Mouse (Mus musculus): ENCODE measurements at regions not wholly inside any gene's neighbourhood (a gene's known extent, or its start where the extent isn't known, plus 50 kb on each side); places are given as distances from the start of the nearest gene placed in this dataset.

DNA sequence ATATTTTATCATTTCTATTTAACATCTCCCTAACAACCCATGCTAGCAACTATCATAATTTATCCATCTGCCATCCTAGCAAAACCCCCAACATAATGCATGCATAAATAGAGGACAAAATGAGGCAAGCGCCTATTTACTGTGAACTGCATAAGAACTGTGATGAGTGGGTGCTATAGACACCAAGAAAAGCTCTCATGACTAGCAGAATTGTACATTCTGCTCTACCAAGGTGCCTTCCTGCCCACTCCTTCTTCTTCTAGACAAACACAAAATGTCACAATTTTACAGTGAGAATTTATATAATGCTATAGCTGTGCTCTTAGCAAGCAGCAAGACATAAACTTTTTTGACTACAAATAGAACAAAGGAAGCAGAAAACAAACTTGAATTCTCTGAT is 305.9 kb downstream of the Brinp1 start:
- CTCF ChIA-PET: no interaction called here

DNA sequence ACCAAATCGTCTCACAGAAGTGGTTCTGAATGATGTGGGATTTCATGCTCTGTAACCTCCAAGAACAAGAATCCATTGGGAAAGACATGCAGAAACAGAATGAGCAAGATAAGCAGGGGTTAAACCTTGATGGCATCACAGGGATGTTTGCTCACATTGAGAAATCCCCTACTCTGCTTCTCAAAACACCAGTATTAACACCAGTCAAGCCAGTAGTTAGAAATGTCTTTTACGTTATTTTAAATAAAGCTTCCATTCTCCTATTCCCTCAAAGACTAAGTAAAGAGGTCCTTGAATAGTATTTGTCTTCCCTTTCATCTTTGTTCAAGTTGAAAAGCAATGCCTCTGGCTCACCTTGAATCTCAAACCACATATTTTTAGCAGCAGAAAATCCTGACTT is 320.9 kb downstream of the Brinp1 start:
- CTCF ChIA-PET: no interaction called here

DNA sequence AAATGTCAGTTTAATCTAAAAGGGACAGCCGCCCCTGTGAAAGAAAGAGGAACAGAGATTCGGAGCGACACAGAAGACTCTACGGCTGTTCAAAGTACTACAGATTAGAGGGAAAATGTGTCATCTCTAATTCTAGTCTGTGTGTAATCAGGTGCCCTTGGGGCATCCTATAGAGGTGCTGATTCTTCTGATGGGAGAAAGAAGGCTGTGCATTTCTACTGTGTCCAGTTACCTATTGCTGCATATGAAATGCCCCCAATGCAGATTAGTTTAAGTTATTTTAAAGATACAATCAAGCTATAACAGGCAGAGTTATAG is 330.2 kb downstream of the Brinp1 start:
- CTCF ChIA-PET: no interaction called here

DNA sequence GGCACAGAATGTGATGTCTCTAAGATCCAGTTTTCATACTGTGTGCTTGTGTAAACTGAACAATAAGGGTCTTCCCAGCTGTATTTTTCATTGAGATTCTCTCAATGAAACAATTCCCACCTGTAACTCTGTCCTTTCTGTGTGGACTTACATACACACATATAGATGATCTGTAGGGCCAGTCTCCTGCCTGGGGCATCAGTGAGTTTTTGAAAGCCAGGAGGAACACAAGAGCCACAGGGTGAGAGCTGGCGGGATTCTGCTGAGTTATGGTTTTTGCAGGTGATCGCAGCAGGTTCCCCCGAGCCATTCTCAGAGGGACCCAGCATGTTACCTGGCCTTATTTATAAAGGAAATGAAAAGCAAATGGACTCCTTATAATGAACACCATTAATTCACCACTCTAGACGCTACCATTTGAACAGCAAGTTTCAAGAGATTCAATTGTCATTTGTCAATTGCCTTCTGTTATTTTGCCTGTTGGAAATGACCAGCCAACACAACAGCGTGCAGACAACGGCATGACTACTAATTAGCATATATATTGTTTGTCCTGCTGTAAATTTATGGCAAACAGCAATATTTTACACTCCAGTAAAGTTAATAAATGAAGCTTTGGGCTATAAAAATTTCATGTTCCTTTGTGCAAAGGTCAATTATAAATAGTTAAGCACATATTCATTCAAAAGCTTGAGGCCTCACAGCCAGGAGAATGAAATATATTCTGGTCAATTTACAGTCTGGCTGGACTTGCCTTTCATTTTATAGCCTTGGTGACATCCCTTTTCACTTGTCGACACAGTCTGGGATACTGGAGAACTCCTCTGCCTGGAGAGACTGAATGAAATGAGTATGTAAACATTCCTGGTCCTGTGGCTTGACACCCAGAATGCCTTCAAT is 330.8 kb downstream of the Brinp1 start:
- CTCF ChIA-PET: no interaction called here

DNA sequence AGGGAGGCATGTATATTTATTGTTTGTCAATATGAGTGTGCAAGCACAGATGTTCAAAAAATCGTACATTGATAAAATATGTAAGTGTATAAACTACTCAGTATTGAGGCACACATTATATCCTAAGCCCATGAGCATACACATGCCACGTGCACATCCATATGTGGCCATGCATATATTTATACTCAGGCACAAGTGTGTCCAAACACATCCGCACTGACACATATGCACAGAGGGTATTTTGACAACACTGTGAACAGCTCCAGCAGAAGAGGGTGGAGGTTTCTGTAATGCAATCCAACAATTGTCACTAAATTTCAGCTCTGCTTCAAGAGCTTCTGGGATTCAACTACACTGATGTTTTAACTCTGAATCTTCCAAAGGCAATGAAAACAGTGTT is 333.6 kb downstream of the Brinp1 start:
- CTCF ChIA-PET: no interaction called here

DNA sequence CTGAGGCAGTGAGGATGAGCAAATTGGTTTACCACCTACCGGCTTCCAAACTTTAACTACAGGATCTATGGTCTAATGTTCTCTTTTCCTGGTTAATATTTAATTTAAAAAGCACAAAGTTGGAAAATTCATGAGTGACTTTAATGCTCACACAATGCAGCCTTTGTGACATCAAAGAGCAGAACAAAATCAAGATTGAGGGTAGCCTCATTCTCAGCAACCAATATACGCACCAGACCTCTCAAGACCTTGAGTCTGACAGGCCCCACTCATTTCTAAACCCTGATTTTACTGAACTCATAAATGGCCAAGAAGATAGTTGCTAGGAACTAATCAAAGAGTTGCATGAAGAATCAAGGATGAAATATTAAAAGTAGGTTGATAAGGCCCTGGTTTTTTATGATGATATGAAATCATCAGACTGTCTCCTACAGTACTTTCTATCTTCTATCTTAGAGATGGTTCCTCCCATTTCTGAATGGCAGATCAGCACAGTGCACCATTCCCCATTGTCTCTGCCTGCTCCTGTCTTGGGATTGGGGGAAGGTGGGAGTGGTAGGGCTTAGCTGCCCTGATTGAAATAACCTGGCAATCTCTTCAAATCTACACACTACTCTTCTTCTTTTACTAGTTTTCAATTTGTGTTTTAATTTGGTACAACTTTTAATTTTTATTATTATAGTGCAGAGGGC is 338.3 kb downstream of the Brinp1 start:
- CTCF ChIA-PET: no interaction called here

DNA sequence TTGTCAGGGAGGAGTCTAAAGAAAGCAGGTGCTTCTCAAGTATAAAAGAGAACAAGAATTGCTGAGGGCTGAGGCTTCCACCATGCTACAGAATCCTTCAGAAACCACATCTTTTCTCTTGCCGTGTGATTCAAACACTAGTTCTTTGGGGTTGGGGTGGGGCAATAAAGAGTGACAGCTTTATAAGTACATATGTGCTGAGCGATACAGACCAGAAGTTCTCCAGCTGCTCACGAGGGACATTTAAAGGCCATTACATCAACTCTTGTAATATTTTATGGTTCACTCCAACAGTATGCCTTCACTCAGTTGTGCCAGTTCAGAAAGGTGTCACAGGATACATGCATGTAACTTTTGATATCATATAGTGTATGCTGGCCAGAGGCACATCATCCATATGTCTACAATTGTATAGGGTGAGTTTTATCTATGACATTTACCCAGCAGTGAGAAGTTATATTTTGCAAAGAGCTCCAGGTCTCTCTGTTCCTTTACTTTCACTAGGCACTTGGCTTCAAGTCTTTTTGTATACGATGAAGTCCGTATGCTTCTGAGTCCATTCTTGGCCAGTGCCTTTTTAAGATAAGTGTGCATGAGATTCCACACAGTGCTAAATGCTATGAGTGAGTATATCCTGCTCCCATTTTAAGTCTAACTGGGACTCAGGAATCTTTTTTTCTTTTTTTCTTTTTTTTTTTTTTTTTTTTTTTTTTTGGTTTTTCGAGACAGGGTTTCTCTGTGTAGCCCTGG is 341.8 kb downstream of the Brinp1 start:
- CTCF ChIA-PET: no interaction called here

DNA sequence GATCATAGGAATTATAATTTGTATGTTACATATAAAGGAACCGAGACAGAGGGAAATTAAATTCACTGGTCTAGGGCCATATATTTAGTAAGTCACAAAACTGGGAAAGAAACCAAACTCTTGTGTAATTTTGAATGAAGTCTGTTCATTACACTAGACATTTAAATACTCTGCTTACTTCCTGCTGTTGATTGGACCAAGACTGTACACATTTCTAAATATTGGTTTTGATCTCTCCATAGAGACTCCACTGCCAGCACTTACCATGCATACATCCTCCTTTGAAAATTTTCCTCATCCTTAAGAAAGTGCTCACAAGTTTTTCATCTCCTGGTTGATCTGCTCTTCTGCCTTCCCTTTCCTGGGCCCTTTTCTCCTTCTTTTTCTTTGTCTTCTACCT is 358.9 kb downstream of the Brinp1 start:
- CTCF ChIA-PET: no interaction called here

DNA sequence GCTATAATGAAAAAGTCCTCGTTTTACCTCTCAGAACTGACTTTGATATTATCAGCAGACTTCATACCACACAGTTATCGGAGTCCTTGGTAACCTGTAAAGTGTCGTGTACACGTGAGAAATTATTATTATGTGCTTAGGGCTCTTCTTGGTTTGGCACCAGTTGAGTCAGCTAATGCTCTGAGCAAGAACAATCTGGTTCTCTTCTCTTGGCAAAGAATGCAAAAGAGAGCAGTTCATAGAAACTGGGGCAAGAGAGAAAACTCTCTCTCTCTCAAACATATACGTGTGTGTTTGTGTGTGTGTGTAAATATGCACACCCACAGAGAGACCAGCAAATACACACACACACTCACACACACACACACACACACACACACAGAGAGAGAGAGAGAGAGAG is 378.8 kb downstream of the Brinp1 start:
- CTCF ChIA-PET: no interaction called here

DNA sequence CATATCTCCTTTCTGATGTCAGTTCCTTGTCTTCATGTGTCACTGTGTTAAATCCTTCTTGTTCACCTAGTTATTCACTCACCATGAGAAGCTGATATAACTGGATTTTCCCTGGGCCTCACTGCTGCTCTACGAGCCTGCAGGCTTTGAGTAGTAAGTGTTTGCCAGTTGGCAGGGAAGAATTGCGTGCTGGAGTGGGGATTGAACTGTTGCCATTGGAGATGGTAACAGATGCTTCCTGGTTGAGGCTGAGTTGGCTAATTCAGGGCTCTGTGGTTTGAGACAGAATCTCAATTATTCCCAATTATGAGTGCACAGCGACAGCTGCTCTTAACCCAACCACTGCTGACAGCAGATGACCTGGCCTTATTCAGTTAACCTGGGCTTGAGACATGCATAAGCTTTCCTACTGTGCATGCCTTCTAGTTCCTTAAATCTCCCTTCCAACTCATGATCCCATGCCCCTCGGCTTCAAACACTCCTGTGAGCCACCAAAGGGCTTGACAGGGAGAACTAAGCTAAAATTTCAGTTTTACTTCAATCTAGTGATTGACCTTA is 379.5 kb downstream of the Brinp1 start:
- CTCF ChIA-PET: no interaction called here

DNA sequence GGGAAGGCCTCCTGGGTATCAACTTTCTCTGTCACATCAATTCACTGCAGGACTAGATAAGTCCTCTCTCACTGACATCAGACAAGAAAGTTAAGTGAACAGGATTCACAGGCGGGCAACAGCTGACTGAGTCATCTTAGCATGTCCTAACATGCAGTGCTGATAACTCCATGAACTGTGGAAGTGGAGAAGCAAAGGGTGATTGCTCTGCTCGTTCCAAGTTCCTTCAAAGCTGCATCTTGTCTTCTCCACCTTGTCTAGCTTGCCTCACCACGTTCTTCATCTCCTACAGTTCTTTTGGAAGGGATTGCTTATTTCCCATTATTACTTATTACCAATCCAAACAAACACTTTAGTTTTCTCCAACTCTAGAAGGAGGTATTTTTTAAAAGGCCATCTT is 380.9 kb downstream of the Brinp1 start:
- CTCF ChIA-PET: no interaction called here

DNA sequence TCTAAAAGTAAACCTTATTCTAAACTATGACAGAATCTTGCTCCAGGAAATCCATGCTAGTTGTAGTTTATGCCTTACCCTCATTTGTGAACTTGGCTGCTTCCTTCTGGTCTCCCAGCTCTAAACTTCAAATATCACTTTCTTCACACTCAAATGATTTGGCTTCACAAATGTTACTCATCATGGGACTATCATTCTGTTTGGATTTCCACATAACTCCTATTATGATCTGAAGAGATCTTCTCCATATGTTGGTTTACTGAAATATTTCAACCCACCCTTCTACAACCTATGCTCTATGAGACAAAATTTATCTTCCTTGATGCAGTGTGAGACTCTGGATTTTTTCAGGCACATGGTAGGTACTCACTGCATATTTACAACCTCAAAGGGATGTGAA is 381.7 kb downstream of the Brinp1 start:
- CTCF ChIA-PET: no interaction called here

DNA sequence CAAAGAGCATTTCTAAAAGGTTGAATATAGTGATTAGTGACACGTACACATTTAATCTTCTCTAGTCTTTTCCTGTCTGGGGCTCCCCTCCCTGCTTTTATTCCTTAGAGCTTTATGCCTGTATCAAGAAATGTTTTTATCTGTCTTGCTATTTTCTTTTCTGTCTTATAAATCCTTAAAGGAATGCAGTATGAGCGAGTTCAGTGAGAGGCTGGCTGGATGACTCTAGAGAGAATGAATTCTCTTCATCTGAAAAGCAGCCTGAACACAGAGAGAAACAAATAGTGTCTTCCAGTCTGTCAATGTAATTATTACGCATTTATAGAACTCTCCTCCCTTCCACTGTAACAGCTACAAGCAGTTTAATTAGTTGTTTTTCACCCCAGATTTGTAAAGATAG is 417.9 kb downstream of the Brinp1 start:
- CTCF ChIA-PET: no interaction called here

DNA sequence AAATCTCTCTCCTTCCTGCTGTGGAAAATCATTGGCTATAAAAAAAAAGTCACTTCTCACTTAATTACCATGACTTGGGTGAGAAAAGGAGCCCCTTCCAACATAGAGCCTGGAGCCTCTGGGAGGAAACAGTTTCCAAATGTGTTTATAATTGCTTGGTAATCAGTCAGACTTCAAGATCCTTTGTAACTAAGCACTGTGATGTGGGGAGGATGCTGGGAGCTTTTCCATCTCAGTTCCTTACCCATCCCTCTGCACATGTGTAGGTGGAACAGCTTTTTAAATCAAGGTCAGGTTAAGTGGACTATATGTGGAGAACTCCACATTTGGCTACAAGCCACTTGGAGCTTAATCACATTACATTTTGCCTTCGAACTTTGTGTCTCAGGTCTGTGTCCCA is 418.4 kb downstream of the Brinp1 start:
- CTCF ChIA-PET: no interaction called here

DNA sequence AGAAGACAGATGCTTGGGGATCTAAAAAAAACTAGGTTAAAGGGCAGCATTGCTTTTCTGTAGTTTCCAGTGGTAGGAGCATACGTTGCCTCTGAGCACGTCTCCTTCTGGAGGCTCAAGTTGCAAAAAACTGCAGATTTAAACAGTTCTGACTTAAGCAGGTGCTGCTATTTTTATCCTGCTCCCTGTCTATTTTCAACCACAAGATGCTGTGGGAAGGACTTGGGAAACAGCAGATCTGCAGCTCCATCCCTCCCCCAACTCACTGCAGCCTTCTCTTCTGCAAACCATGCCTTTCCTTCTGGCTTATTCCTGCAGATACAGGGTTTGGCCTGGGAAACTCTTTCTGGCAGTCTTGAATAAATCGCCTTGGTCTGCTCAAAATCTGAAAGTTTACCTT is 422.1 kb downstream of the Brinp1 start:
- CTCF ChIA-PET: no interaction called here

DNA sequence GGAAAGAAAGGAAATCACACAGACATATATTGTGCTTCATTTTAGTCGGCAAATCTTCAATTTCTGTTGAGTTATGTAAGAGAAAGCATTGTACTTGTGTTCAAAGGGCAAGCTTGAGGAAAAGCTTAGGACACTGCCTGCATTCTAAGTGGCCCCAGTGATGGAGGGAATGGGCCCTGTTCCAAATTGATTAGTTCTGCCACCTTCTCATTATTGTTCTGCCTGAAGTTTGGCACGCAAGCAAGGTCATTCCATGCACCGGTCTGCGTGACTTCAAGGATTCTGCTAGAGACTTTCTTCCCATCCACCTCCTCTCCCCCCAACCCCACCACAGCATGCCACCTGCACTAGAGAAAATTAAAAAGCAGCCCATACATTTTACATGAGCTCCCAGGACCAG is 466.2 kb downstream of the Brinp1 start:
- CTCF ChIA-PET: no interaction called here

DNA sequence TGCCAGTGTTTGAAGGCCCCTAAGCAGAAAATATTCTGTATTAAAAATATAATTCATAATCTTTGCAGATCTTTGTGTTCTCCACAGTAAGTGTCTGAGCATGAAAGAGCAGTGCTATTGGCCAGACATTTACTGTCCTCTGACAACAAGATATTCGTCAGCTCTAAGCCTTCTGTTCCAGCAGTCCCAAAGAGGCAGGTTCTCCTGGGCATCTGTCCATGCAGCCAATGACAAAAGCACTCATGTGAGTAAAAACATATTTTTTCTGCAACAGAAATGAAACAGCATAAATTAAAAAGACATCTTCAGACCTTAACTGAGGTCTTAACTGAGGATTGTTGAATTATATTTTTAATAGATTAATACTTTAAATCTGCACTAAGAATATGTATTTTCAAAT is 467.3 kb downstream of the Brinp1 start:
- CTCF ChIA-PET: no interaction called here

DNA sequence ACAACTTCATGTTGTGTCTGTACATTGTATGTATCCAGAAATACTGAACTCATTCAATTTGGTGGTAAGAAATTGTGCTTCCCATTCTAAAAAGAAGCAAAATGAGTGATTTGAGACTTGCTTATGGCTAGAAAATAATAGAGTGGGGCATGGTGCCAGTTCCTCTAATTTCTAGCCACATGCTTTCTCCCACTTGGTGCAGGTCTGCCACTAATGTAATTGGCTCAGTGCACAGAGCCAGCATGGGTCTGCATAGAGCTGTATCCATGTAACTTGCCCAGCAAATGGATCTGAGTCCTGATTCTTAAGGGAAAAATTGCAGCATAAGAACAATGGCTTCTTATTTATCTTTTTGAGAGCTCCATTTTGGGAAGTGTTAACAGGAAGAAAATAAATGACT is 492.4 kb downstream of the Brinp1 start:
- CTCF ChIA-PET: no interaction called here

DNA sequence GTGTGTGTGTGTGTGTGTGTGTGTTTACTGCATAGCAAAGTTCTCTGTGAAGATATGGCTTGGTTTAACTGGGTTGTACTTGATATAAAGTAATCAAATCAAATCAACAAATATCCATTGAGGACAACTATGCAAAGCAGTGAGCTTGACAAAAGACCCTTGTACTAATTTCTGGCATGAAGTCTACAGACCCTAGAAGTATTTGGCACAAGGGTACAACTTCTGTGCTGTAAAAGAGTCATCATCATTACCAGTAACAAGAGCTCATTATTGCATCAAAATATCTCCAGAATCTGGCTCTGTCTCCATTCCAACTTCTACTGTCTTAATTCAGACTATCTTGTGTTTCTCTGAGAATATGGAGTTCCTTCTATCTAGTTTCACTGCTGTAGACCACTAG is 538.2 kb downstream of the Brinp1 start:
- CTCF ChIA-PET: interaction anchor here (0.5 to 0.7 kb wide), 2 partner anchors 9 to 1182 kb away, joined by 3 read pairs; no protein-coding TSS in a partner anchor

DNA sequence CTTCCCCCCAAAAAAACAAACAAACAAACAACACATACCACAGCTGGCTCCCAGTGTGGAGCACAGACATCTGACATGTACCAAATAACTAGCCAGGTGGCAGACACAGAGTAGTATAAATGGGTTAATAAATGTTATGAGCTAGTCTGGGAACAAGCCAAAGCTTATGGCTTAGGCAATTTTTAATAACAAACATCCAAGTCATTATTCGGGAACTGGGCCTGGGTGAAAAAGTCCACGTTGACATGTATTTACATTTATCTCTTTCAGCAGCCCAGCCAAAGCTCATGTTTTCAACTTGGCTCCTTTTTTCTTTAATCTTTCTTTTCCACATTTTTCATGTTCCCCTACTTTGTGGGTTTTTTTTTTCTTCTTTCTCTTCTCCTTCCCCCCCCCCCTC is 543.4 kb downstream of the Brinp1 start:
- CTCF ChIA-PET: interaction anchor here (0.6 kb wide), 2 partner anchors 85 to 242 kb away, joined by 4 read pairs; no protein-coding TSS in a partner anchor

DNA sequence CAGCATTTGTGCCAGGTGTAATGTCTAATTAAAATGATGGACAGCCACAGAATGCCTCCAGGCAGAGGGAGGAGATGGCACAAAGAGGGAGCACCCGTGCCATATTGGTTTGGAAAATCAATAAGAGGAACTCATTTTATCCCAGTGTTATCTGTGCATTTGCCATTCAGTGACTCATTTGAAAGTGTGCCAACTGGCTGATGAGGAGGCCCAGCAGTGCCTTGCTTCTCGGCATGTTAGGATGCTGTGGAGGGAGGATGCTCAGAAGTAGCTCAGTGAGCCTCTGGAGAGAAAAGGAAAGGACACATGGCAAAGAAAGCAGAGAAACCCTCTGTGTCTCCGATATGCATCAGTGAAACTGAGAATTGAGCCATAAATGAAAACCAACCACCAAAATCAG is 549.8 kb downstream of the Brinp1 start:
- CTCF ChIA-PET: no interaction called here

DNA sequence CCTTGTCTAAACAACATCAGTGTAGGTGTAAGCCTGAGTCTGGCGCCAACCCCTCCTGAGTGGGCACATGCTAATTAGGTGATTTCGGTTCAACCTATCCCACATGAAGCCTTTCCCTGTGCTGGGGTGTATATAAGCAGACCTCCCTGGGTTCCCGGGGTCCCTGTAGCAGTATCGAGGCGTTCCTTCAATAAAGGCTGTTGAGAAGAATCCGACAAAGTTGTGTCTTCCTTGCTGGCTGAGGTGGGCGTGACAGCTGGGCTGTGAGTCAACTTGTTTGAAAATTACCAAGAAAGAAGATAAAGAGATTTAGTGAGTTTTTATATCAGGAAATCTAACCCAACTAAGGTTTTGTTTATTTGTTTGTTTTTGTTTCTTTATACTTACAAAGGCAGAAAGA is 567.1 kb downstream of the Brinp1 start:
- CTCF ChIA-PET: no interaction called here

DNA sequence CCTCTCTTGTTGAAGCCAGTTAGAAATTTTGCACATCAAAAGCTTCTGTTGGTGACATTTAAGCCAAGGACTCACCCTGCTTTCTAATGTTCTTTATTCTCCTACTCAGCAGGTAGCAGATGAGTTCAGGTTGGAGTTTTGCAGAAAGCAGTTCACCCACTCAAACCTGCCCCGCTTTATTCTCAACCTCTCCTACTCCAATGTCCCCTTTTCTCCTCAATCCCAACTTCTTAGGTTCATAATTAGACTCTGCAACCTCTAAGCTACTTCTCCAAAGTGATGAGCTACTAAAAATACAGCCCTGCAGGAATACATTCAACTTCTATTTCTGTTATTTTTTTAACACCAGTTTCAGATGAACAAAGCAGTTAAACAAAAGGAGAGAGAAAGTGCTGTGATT is 572.2 kb downstream of the Brinp1 start:
- CTCF ChIA-PET: no interaction called here

Measured in spleen, embryonic (tissue).